Mouse (Mus musculus): Measurements from ENCODE around the gene Sos1.
"Not testable (repeated sequence)": the region's sequence is repeated elsewhere in the genome, so short reads cannot be mapped to it uniquely, and the experiment has no call there.

Gene Sos1

GRCm38 (mm10) chr17:80493891-80494290 lies 13.6 kb upstream of the Sos1 start:
- no peak for DNase-seq (ENCODE audit: low read depth, low spot score)

- no peak for DNase-seq (ENCODE audit: low read depth, low spot score)
These were observed 12.6 kb upstream of the Sos1 start for GRCm38 (mm10) chr17:80492811-80493210.

- DNase-seq (ENCODE audit: low read depth, low spot score): no peak
These were observed 12.0 kb upstream of the Sos1 start for GRCm38 (mm10) chr17:80492274-80492673.

- DNase-seq (ENCODE audit: low read depth, low spot score): no peak
These were observed 9.9 kb upstream of the Sos1 start for GRCm38 (mm10) chr17:80490166-80490565.

- no peak for DNase-seq (ENCODE audit: low read depth, low spot score)
These were observed 8.7 kb upstream of the Sos1 start for GRCm38 (mm10) chr17:80488918-80489317.

- DNase-seq (ENCODE audit: low read depth, low spot score): no peak
These were observed 4.9 kb upstream of the Sos1 start for GRCm38 (mm10) chr17:80485160-80485559.

- DNase-seq (ENCODE audit: low read depth, low spot score): no peak
These were observed 587 bp upstream of the Sos1 start for GRCm38 (mm10) chr17:80480855-80481224.

GRCm38 (mm10) chr17:80479295-80480030 lies 790 bp downstream of the Sos1 start:
- no peak for DNase-seq (ENCODE audit: low read depth, low spot score)

- DNase-seq (ENCODE audit: low read depth, low spot score): no peak
These were observed 2.6 kb downstream of the Sos1 start for GRCm38 (mm10) chr17:80477679-80478078.

- no peak for DNase-seq (ENCODE audit: low read depth, low spot score)
These were observed 3.8 kb downstream of the Sos1 start for GRCm38 (mm10) chr17:80476496-80476895.

- DNase-seq (ENCODE audit: low read depth, low spot score): no peak
These were observed 9.0 kb downstream of the Sos1 start for GRCm38 (mm10) chr17:80471056-80471802.

- DNase-seq (ENCODE audit: low read depth, low spot score): not testable (repeated sequence)
These were observed 11.8 kb downstream of the Sos1 start for GRCm38 (mm10) chr17:80468417-80468894.

- DNase-seq (ENCODE audit: low read depth, low spot score): no peak
These were observed 20.0 kb downstream of the Sos1 start for GRCm38 (mm10) chr17:80460258-80460657.

GRCm38 (mm10) chr17:80455648-80456047 lies 24.6 kb downstream of the Sos1 start:
- DNase-seq (ENCODE audit: low read depth, low spot score): peak; percentile 20

GRCm38 (mm10) chr17:80450426-80451030 lies 29.7 kb downstream of the Sos1 start:
- no peak for DNase-seq (ENCODE audit: low read depth, low spot score)

- DNase-seq (ENCODE audit: low read depth, low spot score): no peak
These were observed 33.8 kb downstream of the Sos1 start for GRCm38 (mm10) chr17:80446470-80446869.

GRCm38 (mm10) chr17:80445433-80445832 lies 34.8 kb downstream of the Sos1 start:
- no peak for DNase-seq (ENCODE audit: low read depth, low spot score)

GRCm38 (mm10) chr17:80435680-80436079 lies 44.6 kb downstream of the Sos1 start:
- no peak for DNase-seq (ENCODE audit: low read depth, low spot score)

- DNase-seq (ENCODE audit: low read depth, low spot score): no peak
These were observed 45.8 kb downstream of the Sos1 start for GRCm38 (mm10) chr17:80434430-80434829.

GRCm38 (mm10) chr17:80431997-80432396 lies 48.3 kb downstream of the Sos1 start:
- DNase-seq (ENCODE audit: low read depth, low spot score): no peak

- no peak for DNase-seq (ENCODE audit: low read depth, low spot score)
These were observed 52.3 kb downstream of the Sos1 start for GRCm38 (mm10) chr17:80427966-80428365.

GRCm38 (mm10) chr17:80426901-80427300 lies 53.4 kb downstream of the Sos1 start:
- no peak for DNase-seq (ENCODE audit: low read depth, low spot score)

GRCm38 (mm10) chr17:80426171-80426570 lies 54.1 kb downstream of the Sos1 start:
- no peak for DNase-seq (ENCODE audit: low read depth, low spot score)

All from brain, embryonic 18.5 days (tissue).